Mouse (Mus musculus) ES-Bruce4 (cell line): ENCODE data around the gene A930017K11Rik. TPM values are rescaled to one million over a fixed set of nuclear protein-coding genes. Genes with fewer than 3 reads are reported as not detected.

Experiments
- H3K27ac ChIP-seq: 2 replicates; pipeline ENCODE4 v1.5.1; 2012; ENCODE audit warnings: low read length, inconsistent platforms; ENCODE audit not compliant: insufficient read depth
- H3K27me3 ChIP-seq: 2 replicates; pipeline ENCODE4 v1.6.1; 2012; ENCODE audit warnings: mild to moderate bottlenecking, low read length, inconsistent platforms; ENCODE audit not compliant: control insufficient read depth, poor library complexity, insufficient read depth, severe bottlenecking
- H3K36me3 ChIP-seq: 2 replicates; pipeline ENCODE4 v1.6.1; 2012; ENCODE audit warnings: inconsistent platforms, mild to moderate bottlenecking, low read length, moderate library complexity; ENCODE audit not compliant: control insufficient read depth, poor library complexity, insufficient read depth, severe bottlenecking
- H3K4me1 ChIP-seq: one replicate; pipeline ENCODE4 v1.8.1; 2011; ENCODE audit warnings: low read length; ENCODE audit not compliant: control insufficient read depth, insufficient read depth
- H3K4me3 ChIP-seq: 2 replicates; pipeline ENCODE4 v1.5.1; 2011; ENCODE audit warnings: low read depth, mild to moderate bottlenecking, low read length
- H3K9ac ChIP-seq: 2 replicates; pipeline ENCODE4 v1.6.1; 2012; ENCODE audit warnings: low read depth, mild to moderate bottlenecking, inconsistent platforms; ENCODE audit not compliant: poor library complexity, severe bottlenecking
- H3K9me3 ChIP-seq: replicated peaks from 2 replicates; pipeline ENCODE4 v1.6.1; 2012; ENCODE audit warnings: mild to moderate bottlenecking, low read length, inconsistent platforms; ENCODE audit not compliant: control insufficient read depth, poor library complexity, insufficient read depth, severe bottlenecking
- CTCF ChIP-seq: IDR thresholded peaks from one replicate; pipeline ENCODE4 v1.8.1; 2011; ENCODE audit warnings: low read depth, low read length
- EP300 ChIP-seq: IDR thresholded peaks from 2 replicates; pipeline ENCODE4 v1.6.1; 2011; ENCODE audit warnings: low read depth, low read length; ENCODE audit not compliant: insufficient read depth
- POLR2A ChIP-seq: IDR thresholded peaks from one replicate; pipeline ENCODE4 v1.8.1; 2011; ENCODE audit warnings: low read length; ENCODE audit not compliant: insufficient read depth
- polyA plus RNA-seq: library from polyadenylated mRNA; stranded (reverse); fragments of >200 nt; gene quantifications from 2 replicates; pipeline ENCODE4 v1.2.4, GENCODE M21; 2011; ENCODE audit warnings: low read depth; ENCODE audit not compliant: missing spikeins, insufficient read depth, insufficient read length

Gene A930017K11Rik
- polyA plus RNA-seq, 1 experiment = not detected

DNA sequence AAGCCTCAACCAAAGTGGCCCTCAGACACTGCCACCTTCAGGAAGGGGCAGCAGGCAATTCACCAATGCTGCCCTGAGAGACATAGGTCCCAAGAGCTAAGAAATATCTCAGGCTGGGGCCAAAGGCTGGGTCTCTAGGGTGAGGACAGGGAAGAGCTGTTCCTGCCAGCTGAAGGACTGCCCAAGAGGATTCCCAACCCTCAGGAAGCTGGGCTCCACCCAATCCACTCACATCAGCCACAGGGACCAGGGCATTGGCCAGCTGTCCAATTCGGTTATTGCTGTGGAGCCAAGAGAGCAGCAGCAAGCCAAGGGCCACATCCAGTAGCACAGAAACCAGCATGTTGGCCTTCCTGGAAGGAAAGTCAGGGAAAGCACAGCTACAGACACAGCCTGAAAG, 17.8 kb downstream of the A930017K11Rik start:
- TF ChIP-seq EP300 (no peak), POLR2A (no peak), CTCF (no peak)
- Histone ChIP-seq H3K36me3 (peaks cover 9% of the 10 kb centered on the region), H3K9me3 (no peaks in the 10 kb centered on the region), H3K9ac (no peak overlapping the region), H3K27me3 (no peaks in the 10 kb centered on the region), H3K4me3 (no peak overlapping the region), H3K4me1 (no peaks in the 10 kb centered on the region), H3K27ac (no peak overlapping the region)

DNA sequence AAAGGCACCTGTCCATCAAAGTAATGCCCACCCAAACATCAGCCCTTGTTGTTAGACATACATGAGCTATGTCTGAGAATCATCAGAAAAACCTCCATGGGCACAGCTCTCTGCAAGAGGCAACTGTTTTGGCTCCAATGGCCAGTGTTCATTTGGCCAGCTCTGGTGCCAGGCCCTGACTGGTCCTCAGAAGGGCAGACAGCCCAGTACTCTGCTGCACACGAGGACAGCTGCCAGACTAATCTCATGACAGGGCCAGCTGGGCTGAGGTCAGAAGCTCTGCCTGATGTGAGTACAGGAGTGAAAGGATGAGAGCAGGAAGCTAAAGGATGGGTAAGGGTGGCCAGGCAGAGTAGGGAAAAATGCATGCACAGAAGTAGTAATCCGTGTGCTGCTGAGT, 27.0 kb downstream of the A930017K11Rik start:
- no peak for TF ChIP-seq EP300
- no peak for TF ChIP-seq CTCF
- no peak for TF ChIP-seq POLR2A
- H3K9me3 ChIP-seq = no peaks in the 10 kb centered on the region
- no peaks in the 10 kb centered on the region for H3K27me3 ChIP-seq
- no peak overlapping the region for H3K4me3 ChIP-seq
- no peak overlapping the region for H3K9ac ChIP-seq
- no peaks in the 10 kb centered on the region for H3K4me1 ChIP-seq
- no peak overlapping the region for H3K27ac ChIP-seq
- peaks cover 7% of the 10 kb centered on the region for H3K36me3 ChIP-seq

DNA sequence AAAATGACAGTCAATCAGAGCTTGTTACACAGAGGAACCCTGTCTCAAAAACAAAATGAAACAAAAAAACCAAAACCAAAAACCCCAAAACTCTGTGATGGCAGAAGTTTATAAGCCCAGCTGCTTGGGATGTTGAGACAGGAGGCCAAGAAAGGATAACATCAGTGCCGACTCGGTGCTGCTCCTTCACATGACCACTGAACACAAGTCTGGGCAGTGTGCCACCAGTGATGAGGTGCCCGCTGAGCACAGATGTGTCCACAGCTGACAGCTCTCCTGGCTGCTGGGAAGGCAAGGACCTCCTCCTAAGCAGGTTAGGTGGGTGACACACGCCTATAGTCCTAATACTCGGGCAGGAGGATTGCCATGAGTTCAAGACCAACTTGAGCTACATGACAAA, 30.2 kb downstream of the A930017K11Rik start:
- TF ChIP-seq EP300 = no peak
- no peak for TF ChIP-seq CTCF
- no peak for TF ChIP-seq POLR2A

DNA sequence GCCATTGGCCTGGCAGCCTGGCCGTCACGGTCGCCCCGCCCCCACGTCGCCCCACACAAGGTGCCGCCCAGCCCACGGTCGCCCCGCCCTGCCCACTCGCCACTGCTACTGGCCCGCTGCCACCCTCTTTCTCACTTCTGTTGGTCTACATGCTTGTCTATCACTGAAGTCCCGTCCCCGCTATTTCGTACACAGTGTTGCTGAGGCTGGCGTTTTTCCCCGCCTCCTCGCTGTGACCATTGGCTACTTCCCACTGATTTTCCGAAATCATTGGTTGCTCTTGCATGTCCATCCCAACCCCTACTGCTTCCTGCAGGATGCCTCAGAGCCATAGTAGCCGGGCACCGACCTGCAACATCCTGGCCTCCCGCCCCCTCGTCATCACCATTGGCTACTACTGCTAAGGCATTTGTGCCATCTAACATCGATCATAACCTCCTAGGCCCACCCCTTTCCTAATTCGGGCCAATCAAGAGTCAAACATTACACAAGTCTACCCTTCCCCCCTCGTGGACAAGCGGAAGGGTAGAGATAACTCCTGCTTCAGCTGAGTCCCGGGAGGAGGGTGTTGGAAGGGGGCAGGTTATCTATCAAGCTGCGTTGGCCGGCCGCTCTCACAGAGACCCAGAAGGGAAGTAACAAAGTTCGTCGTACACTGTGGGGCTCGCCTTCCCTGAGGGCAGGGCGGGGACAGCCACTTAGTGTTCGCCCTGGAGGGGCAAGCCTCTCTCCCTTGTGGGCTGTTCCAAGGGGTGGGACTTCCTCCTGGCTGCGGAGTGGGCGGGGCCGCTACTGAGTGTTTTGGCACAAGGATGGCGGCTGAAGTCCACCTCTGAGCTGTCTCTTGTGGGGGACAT, 32.4 kb downstream of the A930017K11Rik start:
- Histone ChIP-seq H3K9me3 (no peaks in the 10 kb centered on the region), H3K4me1 (no peaks in the 10 kb centered on the region), H3K36me3 (no peaks in the 10 kb centered on the region), H3K27ac (peak overlapping the region; percentile 39), H3K9ac (peak overlapping the region; percentile 73), H3K27me3 (no peaks in the 10 kb centered on the region), H3K4me3 (peak overlapping the region; percentile 74)
- peak; percentile 79 for TF ChIP-seq POLR2A
- TF ChIP-seq CTCF = no peak

More for the DNA sequence above, 30.2 kb downstream of the A930017K11Rik start:
- H3K4me1 ChIP-seq = no peaks in the 10 kb centered on the region
- no peak overlapping the region for H3K4me3 ChIP-seq
- H3K36me3 ChIP-seq = no peaks in the 10 kb centered on the region; the same call in 1 of the 2 replicates
- H3K9ac ChIP-seq = no peak overlapping the region
- no peak overlapping the region for H3K27ac ChIP-seq
- H3K27me3 ChIP-seq = no peaks in the 10 kb centered on the region
- no peaks in the 10 kb centered on the region for H3K9me3 ChIP-seq

DNA sequence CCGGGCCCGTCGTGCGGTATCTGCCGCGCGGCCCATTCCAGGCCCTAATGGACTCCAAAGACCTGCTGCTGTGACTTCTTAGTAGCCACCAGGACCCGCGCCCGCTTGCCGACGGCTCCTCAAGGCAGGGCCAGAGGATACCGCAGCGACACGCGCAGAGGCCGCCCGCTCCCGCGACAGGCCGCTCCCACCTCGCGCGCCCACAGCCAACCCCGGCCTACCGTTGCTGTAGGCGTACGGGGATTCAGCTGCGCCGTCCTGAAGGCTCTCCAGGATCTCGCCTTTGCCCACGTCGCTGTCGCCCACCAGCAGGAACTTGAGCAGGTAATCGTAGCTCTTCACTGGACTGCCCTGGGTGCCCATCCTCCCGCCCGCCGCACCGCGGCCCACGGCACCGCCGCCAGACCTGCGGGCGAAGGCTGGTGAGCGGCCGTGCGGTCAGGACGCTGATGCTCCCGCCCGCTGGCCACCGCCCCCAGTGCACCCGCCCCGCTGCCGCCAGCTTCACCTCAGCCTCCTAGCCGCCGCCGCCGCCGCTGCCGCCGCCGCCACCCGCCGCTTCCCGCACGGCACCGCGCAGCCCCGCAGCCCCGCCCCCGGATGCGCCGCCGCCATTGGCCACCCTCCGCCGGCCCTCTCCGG, 33.1 kb downstream of the A930017K11Rik start, which contains the start of gene Rab40c:
Rab40c (minus strand) TSS at position 584 of the 642 bp plus-strand sequence.
- Histone ChIP-seq H3K4me1 (no peaks in the 10 kb centered on the region), H3K27me3 (no peaks in the 10 kb centered on the region), H3K27ac (peak within 1 kb of the TSS; percentile 39), H3K4me3 (peak within 1 kb of the TSS; percentile 97), H3K9ac (peak within 1 kb of the TSS; percentile 73), H3K9me3 (no peaks in the 10 kb centered on the region), H3K36me3 (no peaks in the 10 kb centered on the region)
- TF ChIP-seq POLR2A (no peak), CTCF (no peak), EP300 (no peak)
